Mouse (Mus musculus) liver, embryonic 14.5 days (tissue): Measurements from ENCODE around the gene Spin1. TPM values are rescaled to one million over a fixed set of nuclear protein-coding genes. Genes with fewer than 3 reads are reported as not detected.

ENCODE experiments used
- ATAC-seq: fragments of 200-750 bp; cut with Nextera tagmentation; 2 replicates; pipeline ENCODE4 v1.8.0; 2017; ENCODE audit warnings: moderate number of reproducible peaks, mild to moderate bottlenecking, moderate library complexity; ENCODE audit not compliant: insufficient read depth
- DNase-seq, 3 experiments: peaks; one replicate each; pipeline ENCODE4 v3.0.0-alpha.2; 2012 to 2013; ENCODE audit warnings: low read depth in 3 of 3, low spot score in 3 of 3
- H3K27ac ChIP-seq: fragments of 300-500 bp; sonication (generic); 2 replicates; pipeline ENCODE4 v1.5.1; 2014; ENCODE audit warnings: moderate library complexity, mild to moderate bottlenecking, control low read depth, inconsistent platforms
- H3K27me3 ChIP-seq: fragments of 300-500 bp; sonication (generic); 2 replicates; pipeline ENCODE4 v1.6.1; 2014; ENCODE audit warnings: mild to moderate bottlenecking, low read length, moderate library complexity; ENCODE audit not compliant: control insufficient read depth, insufficient read depth
- H3K36me3 ChIP-seq: fragments of 300-500 bp; sonication (generic); replicated peaks from 2 replicates; pipeline ENCODE4 v1.6.1; 2014; ENCODE audit warnings: low read depth; ENCODE audit not compliant: control insufficient read depth, insufficient read depth
- H3K4me1 ChIP-seq, 2 experiments: fragments of 200-500 bp in 1 of 2; fragments of 300-500 bp in 1 of 2; sonication (generic) in 1 of 2; replicated peaks; 2 replicates each; pipeline ENCODE4 v1.6.1; 2012 to 2014; ENCODE audit warnings: antibody characterized with exemption in 1 of 2, inconsistent platforms in 1 of 2, low read length in 1 of 2; ENCODE audit not compliant: control insufficient read depth in 2 of 2, insufficient read depth in 2 of 2
- H3K4me2 ChIP-seq: fragments of 300-500 bp; sonication (generic); 2 replicates; pipeline ENCODE4 v1.6.1; 2014; ENCODE audit warnings: low read depth, mild to moderate bottlenecking, control low read depth, moderate library complexity
- H3K4me3 ChIP-seq, 2 experiments: fragments of 200-500 bp in 1 of 2; fragments of 300-500 bp in 1 of 2; sonication (generic) in 1 of 2; 2 replicates each; pipeline ENCODE4 v1.5.1; 2012 to 2014; ENCODE audit warnings: low read depth in 2 of 2, low read length in 2 of 2, mild to moderate bottlenecking in 2 of 2, control low read depth in 1 of 2, inconsistent platforms in 1 of 2, moderate library complexity in 1 of 2; ENCODE audit not compliant: insufficient read depth in 1 of 2
- H3K9ac ChIP-seq: fragments of 300-500 bp; sonication (generic); replicated peaks from 2 replicates; pipeline ENCODE4 v1.6.1; 2014; ENCODE audit warnings: mild to moderate bottlenecking, control low read depth, moderate library complexity
- H3K9me3 ChIP-seq: fragments of 300-500 bp; sonication (generic); 2 replicates; pipeline ENCODE4 v1.6.1; 2016; ENCODE audit warnings: low read length, mixed read lengths; ENCODE audit not compliant: control insufficient read depth
- CTCF ChIP-seq: IDR thresholded peaks from 2 replicates; pipeline ENCODE4 v1.5.1; 2016; ENCODE audit warnings: antibody characterized with exemption, low read depth, control low read depth
- EP300 ChIP-seq: IDR thresholded peaks from 2 replicates; pipeline ENCODE4 v1.6.1; 2016; ENCODE audit warnings: antibody characterized with exemption, low read depth
- WGBS: fragments of 180-500 bp; shearing (Covaris S2); extraction: QIAGEN DNeasy Blood & Tissue Kit; methylation state at CpG from one replicate; pipeline ENCODE4 v1.1.7; 2014; ENCODE audit not compliant: insufficient replicate concordance; 5-methylcytosine and 5-hydroxymethylcytosine counted together
- polyA plus RNA-seq, 2 experiments: library from polyadenylated mRNA; depleted of rRNA in 1 of 2; stranded (reverse) in 1 of 2; unstranded in 1 of 2; fragments of >200 nt; fragmentation: Nextera tagmentation in 1 of 2; extraction: Ambion mirVana in 1 of 2; gene quantifications; 2 replicates each; pipeline versions ENCODE4 v1.2.1 to v1.2.3; 2012 to 2014

The Spin1 gene
- polyA plus RNA-seq, 2 experiments: 5.2 to 9.3 TPM

- TF ChIP-seq EP300 (no peak), CTCF (no peak)
- Histone ChIP-seq H3K27ac (no peak overlapping the region), H3K36me3 (no peaks in the 10 kb centered on the region), H3K4me3 (no peak overlapping the region), H3K27me3 (no peaks in the 10 kb centered on the region), H3K9ac (no peak overlapping the region), H3K4me1 (peaks cover 0 to 4% of the 10 kb centered on the region in 2 experiments; a peak in 1 of 4 replicates), H3K9me3 (no peaks in the 10 kb centered on the region), H3K4me2 (no peak overlapping the region)
- 27% methylated on average over 3 of the region's 3 CpGs for WGBS
- ATAC-seq: no peak
- no peak for DNase-seq
Measured at GRCm38 (mm10) chr13:51157291-51157690, 56.6 kb downstream of the Spin1 start.

- Histone ChIP-seq H3K9me3 (no peaks in the 10 kb centered on the region), H3K4me2 (no peak overlapping the region), H3K27ac (no peak overlapping the region), H3K36me3 (no peaks in the 10 kb centered on the region), H3K4me1 (no peaks in the 10 kb centered on the region), H3K4me3 (no peak overlapping the region), H3K27me3 (no peaks in the 10 kb centered on the region), H3K9ac (no peak overlapping the region)
- no peak for TF ChIP-seq EP300
- no peak for TF ChIP-seq CTCF
- ATAC-seq (no peak), DNase-seq (no peak)
- WGBS: 66% methylated on average over 2 of the region's 2 CpGs
Measured at GRCm38 (mm10) chr13:51161672-51162071, 61.0 kb downstream of the Spin1 start.

GRCm38 (mm10) chr13:51162246-51162645 is 61.6 kb downstream of the Spin1 start:
- H3K27me3 ChIP-seq: no peaks in the 10 kb centered on the region
- no peaks in the 10 kb centered on the region for H3K36me3 ChIP-seq
- no peak for ATAC-seq
- H3K27ac ChIP-seq: no peak overlapping the region
- H3K4me1 ChIP-seq: no peaks in the 10 kb centered on the region
- no peak overlapping the region for H3K9ac ChIP-seq
- no peak overlapping the region for H3K4me2 ChIP-seq
- DNase-seq: no peak
- H3K9me3 ChIP-seq: no peaks in the 10 kb centered on the region
- H3K4me3 ChIP-seq: no peak overlapping the region
- TF ChIP-seq CTCF: no peak
- TF ChIP-seq EP300: no peak
- 54% methylated on average over 6 of the region's 6 CpGs for WGBS

- Histone ChIP-seq H3K4me1 (no peaks in the 10 kb centered on the region), H3K36me3 (no peaks in the 10 kb centered on the region), H3K4me3 (no peak overlapping the region), H3K27ac (no peak overlapping the region), H3K9me3 (no peaks in the 10 kb centered on the region), H3K27me3 (peaks cover 11% of the 10 kb centered on the region), H3K9ac (no peak overlapping the region), H3K4me2 (no peak overlapping the region)
- TF ChIP-seq CTCF (no peak), EP300 (no peak)
- ATAC-seq (no peak), DNase-seq (no peak)
- WGBS: 50% methylated on average over 11 of the region's 11 CpGs
Measured at GRCm38 (mm10) chr13:51166711-51167110, 66.0 kb downstream of the Spin1 start.

- H3K9me3 ChIP-seq: no peaks in the 10 kb centered on the region
- H3K4me2 ChIP-seq: peak overlapping the region; percentile 56
- no peak for ATAC-seq
- TF ChIP-seq CTCF (no peak), EP300 (no peak)
- no peak overlapping the region for H3K4me3 ChIP-seq
- no peaks in the 10 kb centered on the region for H3K36me3 ChIP-seq
- 25% methylated on average over 11 of the region's 11 CpGs for WGBS
- peaks cover 13% of the 10 kb centered on the region for H3K27me3 ChIP-seq
- H3K4me1 ChIP-seq: no peaks in the 10 kb centered on the region
- no peak for DNase-seq
- H3K9ac ChIP-seq: no peak overlapping the region
- H3K27ac ChIP-seq: no peak overlapping the region
Measured at GRCm38 (mm10) chr13:51170215-51170614, 69.5 kb downstream of the Spin1 start.
